Mouse (Mus musculus): ENCODE data around the gene Catsper2.
A peak's percentile ranks its signal among the peaks of the same experiment; 100 is the strongest.

The Catsper2 gene

GRCm38 (mm10) chr2:121442259-121443067 lies 28.9 kb upstream of the Catsper2 start:
- H3K4me1 ChIP-seq (replicated peaks; ENCODE audit: low read depth, low read length), result peaks cover 49% of the 10 kb centered on the region
- H3K4me3 ChIP-seq (replicated peaks; ENCODE audit: low read length), result peak overlapping the region; percentile 83
- no peaks in the 10 kb centered on the region for H3K9me3 ChIP-seq (ENCODE audit: low read length)
- no peak for TF ChIP-seq NANOG (IDR thresholded peaks at IDR 0.05; ENCODE audit: borderline replicate concordance, low read length)
- TF ChIP-seq CTCF (conservative IDR thresholded peaks at IDR 0.05; ENCODE audit: low read length), result no peak
- no peak for TF ChIP-seq POU5F1 (IDR thresholded peaks at IDR 0.05; ENCODE audit: borderline replicate concordance, low read length)
- H3K27me3 ChIP-seq (ENCODE audit: insufficient read depth, low read length), result peaks cover 4% of the 10 kb centered on the region; the same call in 1 of the 2 replicates
- peaks cover 37% of the 10 kb centered on the region for H3K36me3 ChIP-seq (ENCODE audit: insufficient read depth, low read length)

- Histone ChIP-seq H3K9me3 (ENCODE audit: low read length) (no peaks in the 10 kb centered on the region), H3K36me3 (ENCODE audit: insufficient read depth, low read length) (peaks cover 43% of the 10 kb centered on the region), H3K27me3 (ENCODE audit: insufficient read depth, low read length) (peaks cover 4% of the 10 kb centered on the region; the same call in 1 of the 2 replicates), H3K4me3 (replicated peaks; ENCODE audit: low read length) (peak overlapping the region; percentile 83), H3K4me1 (replicated peaks; ENCODE audit: low read depth, low read length) (peaks cover 49% of the 10 kb centered on the region)
- TF ChIP-seq POU5F1 (IDR thresholded peaks at IDR 0.05; ENCODE audit: borderline replicate concordance, low read length) (no peak), CTCF (conservative IDR thresholded peaks at IDR 0.05; ENCODE audit: low read length) (no peak), NANOG (IDR thresholded peaks at IDR 0.05; ENCODE audit: borderline replicate concordance, low read length) (no peak)
Measured at GRCm38 (mm10) chr2:121441800-121442199, 28.2 kb upstream of the Catsper2 start.

GRCm38 (mm10) chr2:121440834-121441605 lies 27.4 kb upstream of the Catsper2 start:
- H3K4me3 ChIP-seq (replicated peaks; ENCODE audit: low read length), result no peak overlapping the region
- no peak for TF ChIP-seq NANOG (IDR thresholded peaks at IDR 0.05; ENCODE audit: borderline replicate concordance, low read length)
- TF ChIP-seq POU5F1 (IDR thresholded peaks at IDR 0.05; ENCODE audit: borderline replicate concordance, low read length), result no peak
- TF ChIP-seq CTCF (conservative IDR thresholded peaks at IDR 0.05; ENCODE audit: low read length), result no peak
- H3K36me3 ChIP-seq (ENCODE audit: insufficient read depth, low read length), result peaks cover 48% of the 10 kb centered on the region
- H3K9me3 ChIP-seq (ENCODE audit: low read length), result no peaks in the 10 kb centered on the region
- peaks cover 42% of the 10 kb centered on the region for H3K4me1 ChIP-seq (replicated peaks; ENCODE audit: low read depth, low read length)
- H3K27me3 ChIP-seq (ENCODE audit: insufficient read depth, low read length), result peaks cover 4% of the 10 kb centered on the region; the same call in 1 of the 2 replicates

DNA sequence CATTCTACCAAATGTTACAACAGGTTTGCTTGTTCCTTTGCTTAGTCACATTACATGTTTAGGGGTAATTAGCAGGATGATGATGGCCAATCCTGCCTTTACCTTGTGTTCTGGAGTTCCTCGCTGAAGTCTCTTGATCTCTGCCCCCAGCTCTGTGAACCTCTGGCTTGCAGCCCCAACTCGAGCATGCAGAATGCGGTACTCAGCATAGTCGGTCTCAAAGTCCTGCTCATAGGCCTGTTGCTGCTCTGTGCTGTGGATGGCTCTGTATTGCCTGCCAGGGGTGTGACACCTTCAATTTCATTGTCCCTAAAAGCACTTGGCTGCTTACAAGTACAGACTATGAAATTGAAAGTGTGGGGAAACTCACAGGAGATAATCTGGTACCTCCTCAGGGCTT lies 26.2 kb upstream of the Catsper2 start:
- Histone ChIP-seq H3K36me3 (ENCODE audit: insufficient read depth, low read length) (peaks cover 61% of the 10 kb centered on the region), H3K9me3 (ENCODE audit: low read length) (no peaks in the 10 kb centered on the region), H3K27me3 (ENCODE audit: insufficient read depth, low read length) (peaks cover 4% of the 10 kb centered on the region; the same call in 1 of the 2 replicates), H3K4me1 (replicated peaks; ENCODE audit: low read depth, low read length) (peaks cover 33% of the 10 kb centered on the region), H3K4me3 (replicated peaks; ENCODE audit: low read length) (no peak overlapping the region)
- TF ChIP-seq POU5F1 (IDR thresholded peaks at IDR 0.05; ENCODE audit: borderline replicate concordance, low read length) (no peak), CTCF (conservative IDR thresholded peaks at IDR 0.05; ENCODE audit: low read length) (no peak), NANOG (IDR thresholded peaks at IDR 0.05; ENCODE audit: borderline replicate concordance, low read length) (no peak)

DNA sequence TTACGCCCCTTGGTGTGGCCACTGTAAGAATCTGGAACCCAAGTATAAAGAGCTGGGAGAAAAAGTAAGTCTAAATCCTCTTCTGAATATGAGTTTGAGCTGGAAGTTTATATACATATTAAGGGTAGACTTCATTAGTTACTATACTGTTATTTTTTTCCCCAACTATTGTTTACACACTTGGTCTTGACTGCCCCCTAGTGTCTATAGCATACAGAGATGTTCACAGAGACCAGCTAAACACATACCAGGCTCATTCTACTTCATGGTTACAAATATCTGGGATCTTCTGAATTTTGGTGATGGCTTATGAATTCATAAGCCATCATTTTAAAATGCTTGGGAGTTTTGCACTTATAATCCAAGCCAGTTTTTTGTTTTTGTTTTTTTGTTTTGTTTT lies 21.3 kb upstream of the Catsper2 start:
- Histone ChIP-seq H3K4me1 (replicated peaks; ENCODE audit: low read depth, low read length) (no peaks in the 10 kb centered on the region), H3K4me3 (replicated peaks; ENCODE audit: low read length) (no peak overlapping the region), H3K36me3 (ENCODE audit: insufficient read depth, low read length) (peaks cover 97% of the 10 kb centered on the region), H3K9me3 (ENCODE audit: low read length) (no peaks in the 10 kb centered on the region), H3K27me3 (ENCODE audit: insufficient read depth, low read length) (no peaks in the 10 kb centered on the region)
- TF ChIP-seq CTCF (conservative IDR thresholded peaks at IDR 0.05; ENCODE audit: low read length) (peak; percentile 46), POU5F1 (IDR thresholded peaks at IDR 0.05; ENCODE audit: borderline replicate concordance, low read length) (no peak)

DNA sequence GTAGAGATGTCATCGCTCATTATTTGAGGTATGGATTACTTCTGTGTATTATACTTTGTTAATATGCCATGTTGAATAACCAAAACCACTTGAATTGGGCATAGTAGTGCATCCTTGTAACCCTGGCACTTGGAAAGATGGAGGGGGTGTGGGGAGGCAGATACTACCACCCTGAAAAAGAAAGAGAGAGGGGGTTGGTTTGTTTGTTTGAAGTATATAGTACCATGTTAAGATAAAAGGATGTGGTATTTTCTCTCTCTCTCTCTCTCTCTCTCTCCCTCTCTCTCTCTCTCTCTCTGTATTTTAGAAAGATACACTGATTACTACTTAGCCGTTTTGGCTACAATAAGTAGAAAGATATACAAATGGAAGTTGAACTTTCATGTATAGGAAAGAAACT lies 12.3 kb upstream of the Catsper2 start:
- Histone ChIP-seq H3K36me3 (ENCODE audit: insufficient read depth, low read length) (peaks cover 94% of the 10 kb centered on the region), H3K4me1 (replicated peaks; ENCODE audit: low read depth, low read length) (no peaks in the 10 kb centered on the region), H3K9me3 (ENCODE audit: low read length) (no peaks in the 10 kb centered on the region), H3K4me3 (replicated peaks; ENCODE audit: low read length) (no peak overlapping the region), H3K27me3 (ENCODE audit: insufficient read depth, low read length) (no peaks in the 10 kb centered on the region)
- TF ChIP-seq CTCF (conservative IDR thresholded peaks at IDR 0.05; ENCODE audit: low read length) (no peak), POU5F1 (IDR thresholded peaks at IDR 0.05; ENCODE audit: borderline replicate concordance, low read length) (no peak), NANOG (IDR thresholded peaks at IDR 0.05; ENCODE audit: borderline replicate concordance, low read length) (no peak)

- peaks cover 89% of the 10 kb centered on the region for H3K36me3 ChIP-seq (ENCODE audit: insufficient read depth, low read length)
Measured at GRCm38 (mm10) chr2:121423166-121423565, 9.6 kb upstream of the Catsper2 start.

GRCm38 (mm10) chr2:121418476-121418875 lies 4.9 kb upstream of the Catsper2 start:
- H3K9me3 ChIP-seq (ENCODE audit: low read length), result no peaks in the 10 kb centered on the region
- no peak for TF ChIP-seq POU5F1 (IDR thresholded peaks at IDR 0.05; ENCODE audit: borderline replicate concordance, low read length)
- TF ChIP-seq NANOG (IDR thresholded peaks at IDR 0.05; ENCODE audit: borderline replicate concordance, low read length), result no peak
- no peak for TF ChIP-seq CTCF (conservative IDR thresholded peaks at IDR 0.05; ENCODE audit: low read length)
- H3K4me3 ChIP-seq (replicated peaks; ENCODE audit: low read length), result no peak overlapping the region
- peaks cover 52% of the 10 kb centered on the region for H3K4me1 ChIP-seq (replicated peaks; ENCODE audit: low read depth, low read length)
- H3K27me3 ChIP-seq (ENCODE audit: insufficient read depth, low read length), result no peaks in the 10 kb centered on the region
- H3K36me3 ChIP-seq (ENCODE audit: insufficient read depth, low read length), result peaks cover 79% of the 10 kb centered on the region

More at GRCm38 (mm10) chr2:121423166-121423565, 9.6 kb upstream of the Catsper2 start:
- TF ChIP-seq CTCF (conservative IDR thresholded peaks at IDR 0.05; ENCODE audit: low read length), result no peak
- no peak for TF ChIP-seq NANOG (IDR thresholded peaks at IDR 0.05; ENCODE audit: borderline replicate concordance, low read length)
- TF ChIP-seq POU5F1 (IDR thresholded peaks at IDR 0.05; ENCODE audit: borderline replicate concordance, low read length), result no peak
- Histone ChIP-seq H3K4me3 (replicated peaks; ENCODE audit: low read length) (no peak overlapping the region), H3K9me3 (ENCODE audit: low read length) (no peaks in the 10 kb centered on the region), H3K4me1 (replicated peaks; ENCODE audit: low read depth, low read length) (peaks cover 17% of the 10 kb centered on the region), H3K27me3 (ENCODE audit: insufficient read depth, low read length) (no peaks in the 10 kb centered on the region)

Data from E14TG2a.4 (cell line).